Mouse (Mus musculus): ENCODE results near the gene Surf1. TPM values are rescaled to one million over a fixed set of nuclear protein-coding genes. Genes with fewer than 3 reads are reported as not detected.

Gene Surf1
- total RNA-seq, 2 experiments from 2014 or later, result 81.5 to 83.5 TPM

DNA sequence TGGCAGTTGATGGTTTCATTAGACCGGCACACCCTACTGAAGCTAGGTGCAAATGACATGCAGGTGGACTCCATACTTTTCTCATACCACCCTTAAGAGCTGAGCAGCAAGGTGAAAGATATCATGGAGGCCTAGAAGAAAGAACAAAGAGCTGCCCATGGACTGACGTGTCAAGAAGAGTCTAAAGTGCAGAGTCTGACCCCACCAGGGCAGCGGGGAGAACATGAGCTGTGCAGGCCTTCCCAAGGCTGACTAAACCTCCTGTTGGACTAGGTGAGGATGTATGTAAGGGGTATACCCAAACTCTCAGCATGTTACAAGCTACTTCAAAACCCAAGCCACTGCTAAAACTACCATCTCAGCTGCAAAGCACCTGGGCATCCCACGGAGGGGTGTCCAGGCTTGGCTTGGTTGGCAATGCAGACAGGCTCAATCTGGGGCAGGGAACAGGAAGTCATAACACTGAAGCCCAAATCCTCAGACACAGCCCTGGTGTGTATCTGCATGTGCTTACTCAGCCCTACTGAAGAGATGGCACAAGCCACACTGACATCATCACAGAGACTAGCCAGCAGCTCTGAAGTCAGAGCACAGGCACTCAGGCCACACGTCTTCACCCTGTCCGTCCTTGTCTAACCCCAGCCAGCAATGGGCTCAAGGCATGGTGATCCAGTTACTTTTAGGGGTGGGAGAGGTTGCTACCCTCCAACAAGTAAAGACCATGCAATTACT, 11.6 kb upstream of the Surf1 start:
- DNase-seq (ENCODE audit: low spot score in 2 of 2), result no peak

DNA sequence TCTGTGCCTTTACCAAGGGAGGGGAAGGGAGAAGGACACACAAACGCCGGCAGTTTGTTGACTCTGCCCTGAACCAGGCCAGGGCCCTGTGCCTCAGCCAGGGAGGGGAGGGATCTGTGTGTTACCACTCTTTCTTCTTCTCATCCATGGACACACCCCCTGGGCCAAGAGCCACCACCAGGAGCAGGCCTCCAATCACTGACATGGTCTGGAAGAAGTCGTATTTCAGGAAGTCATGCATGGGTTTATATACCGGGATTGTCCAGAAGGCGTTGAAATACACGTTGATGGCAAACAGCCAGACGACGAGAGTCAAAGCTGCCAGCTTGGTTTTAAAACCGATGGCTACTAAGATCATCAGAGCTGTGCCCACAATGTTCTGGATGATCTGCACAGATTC, 5.5 kb upstream of the Surf1 start:
- DNase-seq (ENCODE audit: low spot score in 2 of 2), result no peak

DNA sequence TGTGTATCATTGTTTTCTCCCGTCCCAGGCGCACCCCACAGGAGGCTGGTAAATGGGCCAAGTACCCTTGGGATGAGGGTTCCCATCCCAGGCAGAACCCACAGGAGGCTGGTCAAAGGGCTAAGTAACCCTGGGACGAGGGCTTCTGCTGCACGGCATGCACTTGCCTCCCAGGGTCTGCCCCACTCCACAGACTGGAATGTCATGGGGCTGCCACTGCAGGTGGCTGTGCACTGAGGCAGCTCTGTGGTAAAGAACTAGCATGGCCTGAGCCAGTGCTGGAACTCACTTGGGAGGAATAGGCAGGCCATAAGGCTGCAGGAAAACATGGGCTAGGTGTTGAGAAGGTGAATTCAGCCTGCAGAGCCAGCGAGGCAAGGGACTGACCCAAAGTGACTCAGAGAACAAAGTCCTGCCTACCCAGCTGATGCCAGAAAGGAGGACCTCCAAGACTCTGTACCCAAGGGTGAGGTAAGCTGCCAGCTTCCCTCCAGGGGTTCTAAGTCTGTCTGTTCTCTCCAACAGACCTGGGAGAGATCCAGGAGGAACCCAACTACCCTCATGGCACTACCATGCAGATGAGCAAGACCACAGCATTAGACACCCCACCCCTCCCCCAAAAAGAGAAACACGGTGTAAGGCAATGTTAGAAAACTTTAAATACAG, 4.0 kb upstream of the Surf1 start:
- DNase-seq (ENCODE audit: low spot score in 2 of 2), result no peak

DNA sequence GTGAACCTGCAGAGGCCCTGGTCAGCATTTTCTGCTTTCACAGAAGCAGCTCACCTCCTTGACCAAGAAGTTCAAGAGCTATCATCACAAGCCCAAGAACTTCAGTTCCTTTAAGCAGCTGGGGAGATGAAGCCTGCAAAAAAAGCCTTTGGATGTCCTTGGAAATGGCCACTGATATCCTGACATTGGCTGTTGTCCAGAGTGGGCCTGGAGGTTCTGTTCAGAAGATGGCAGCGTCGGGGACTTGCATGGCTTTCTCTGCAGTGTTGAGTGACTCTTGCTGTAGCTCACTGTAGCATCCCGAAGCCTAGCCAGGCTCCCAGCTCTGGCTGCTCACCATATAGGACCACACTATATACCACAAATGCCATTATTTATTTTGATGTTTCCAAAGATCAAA, 3.4 kb upstream of the Surf1 start:
- no peak for DNase-seq (ENCODE audit: low spot score in 2 of 2)

DNA sequence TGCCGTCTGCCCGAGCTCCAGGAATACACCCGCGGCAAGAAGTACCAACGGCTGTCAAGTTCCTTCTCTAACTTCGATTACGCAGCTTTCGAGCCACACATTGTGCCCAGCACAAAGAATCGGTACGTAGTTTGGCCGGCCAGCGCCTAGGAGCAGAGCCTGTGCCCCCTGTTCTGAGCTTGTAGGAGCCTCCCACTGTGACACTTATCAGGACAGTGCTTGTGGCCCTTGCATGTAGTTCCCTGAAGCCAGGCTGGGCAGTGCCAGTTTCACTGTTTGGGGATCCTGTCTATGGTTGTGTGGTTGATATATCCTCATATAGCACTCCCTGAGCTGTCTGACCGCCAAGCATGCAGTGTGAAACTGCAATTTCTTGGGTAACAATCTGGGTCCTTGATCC, 408 bp upstream of the Surf1 start:
- peak in 1 of 2 experiments; percentile 22 for DNase-seq (ENCODE audit: low spot score in 2 of 2)

DNA sequence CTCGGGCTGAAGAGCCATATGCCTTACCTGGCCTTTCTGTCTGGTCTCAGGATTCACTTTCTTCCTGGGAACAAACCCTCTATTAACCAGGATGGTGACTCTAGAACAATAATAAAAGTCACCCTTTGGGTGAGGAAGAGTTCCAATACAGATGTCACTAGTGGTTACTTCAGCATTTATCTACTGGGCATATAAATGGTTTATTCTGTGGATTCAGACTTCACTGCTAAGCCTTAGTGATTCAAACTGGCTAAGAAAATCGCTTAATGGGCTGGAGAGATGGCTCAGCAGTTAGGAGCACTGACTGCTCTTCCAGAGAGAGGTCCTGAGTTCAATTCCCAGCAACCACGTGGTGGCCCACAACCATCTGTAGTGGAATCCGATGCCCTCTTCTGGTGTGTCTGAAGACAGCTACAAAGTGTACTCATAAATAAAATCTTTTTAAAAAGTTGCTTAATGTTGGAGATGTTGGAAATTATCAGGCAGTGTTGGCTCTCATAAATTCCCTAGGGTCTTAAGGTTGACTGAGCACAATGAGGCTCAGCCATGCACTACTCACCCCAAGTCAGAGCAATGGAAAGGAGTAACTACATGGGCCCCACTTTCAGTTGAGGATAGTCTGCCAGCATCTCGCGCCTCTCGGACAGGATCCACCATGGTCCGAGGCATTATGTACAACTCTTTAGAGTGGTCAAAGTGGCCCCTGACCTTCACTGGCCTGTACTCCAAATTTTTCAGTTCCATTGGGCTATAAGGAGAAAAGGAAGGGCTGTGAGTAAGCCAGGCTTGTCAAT, 2.0 kb downstream of the Surf1 start:
- DNase-seq (ENCODE audit: low spot score in 2 of 2), result no peak

DNA sequence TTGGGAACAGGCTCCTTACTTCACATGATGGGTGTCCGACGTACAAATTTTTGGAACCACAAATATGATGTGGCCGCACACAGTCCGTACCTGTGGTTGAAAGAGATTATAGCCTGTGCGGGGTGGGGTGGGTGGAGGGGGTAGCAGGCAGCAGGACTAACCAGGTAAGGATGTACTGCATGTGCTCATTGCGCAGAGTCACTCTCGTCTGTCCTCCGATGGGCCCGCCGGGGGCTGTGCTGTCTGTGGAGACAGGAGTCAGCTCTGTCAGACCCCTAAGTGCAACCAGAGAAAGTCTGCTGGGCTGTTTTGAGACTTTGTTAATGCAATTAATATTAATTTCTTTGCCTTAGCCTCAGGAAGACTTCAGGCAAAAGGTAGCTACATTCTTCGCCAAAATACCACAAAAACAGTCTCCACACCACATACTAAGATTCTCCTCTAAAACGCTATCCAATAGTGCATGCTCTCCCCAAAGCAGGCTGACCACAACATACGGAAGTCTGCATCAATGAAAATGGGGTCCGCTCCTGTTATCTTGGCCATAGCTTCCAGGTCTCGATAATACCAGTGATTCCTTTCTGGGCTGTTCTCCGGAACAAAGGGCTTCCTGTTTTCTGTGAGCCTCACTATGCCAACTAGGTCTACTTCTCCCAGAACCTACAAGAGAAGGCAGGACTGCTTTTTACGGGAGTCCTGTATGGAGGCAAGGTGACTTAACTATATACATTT, 2.7 kb downstream of the Surf1 start:
- no peak for DNase-seq (ENCODE audit: low spot score in 2 of 2)

DNA sequence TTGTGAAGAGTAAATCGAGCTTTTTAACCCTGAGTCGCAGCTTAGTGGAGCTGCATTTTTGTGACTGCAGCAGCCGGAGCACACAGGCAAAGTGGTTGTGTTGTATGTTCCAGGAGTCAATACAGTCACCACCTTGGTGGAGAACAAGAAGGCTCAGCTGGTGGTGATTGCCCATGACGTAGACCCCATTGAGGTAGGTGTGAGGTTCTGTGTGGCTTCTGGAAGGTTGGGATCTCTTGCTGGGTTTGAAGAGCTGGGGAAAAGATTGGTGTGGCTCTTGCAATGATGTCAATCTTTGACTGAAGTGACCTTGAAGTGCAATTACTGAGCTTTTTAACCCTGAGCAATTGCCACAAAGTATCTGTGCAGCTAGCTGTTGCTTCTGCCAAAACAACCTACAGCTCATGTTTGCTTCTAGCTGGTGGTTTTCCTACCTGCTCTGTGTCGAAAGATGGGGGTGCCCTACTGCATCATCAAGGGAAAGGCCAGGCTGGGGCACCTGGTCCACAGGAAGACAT, 4.0 kb downstream of the Surf1 start:
- DNase-seq (ENCODE audit: low spot score in 2 of 2), result no peak

DNA sequence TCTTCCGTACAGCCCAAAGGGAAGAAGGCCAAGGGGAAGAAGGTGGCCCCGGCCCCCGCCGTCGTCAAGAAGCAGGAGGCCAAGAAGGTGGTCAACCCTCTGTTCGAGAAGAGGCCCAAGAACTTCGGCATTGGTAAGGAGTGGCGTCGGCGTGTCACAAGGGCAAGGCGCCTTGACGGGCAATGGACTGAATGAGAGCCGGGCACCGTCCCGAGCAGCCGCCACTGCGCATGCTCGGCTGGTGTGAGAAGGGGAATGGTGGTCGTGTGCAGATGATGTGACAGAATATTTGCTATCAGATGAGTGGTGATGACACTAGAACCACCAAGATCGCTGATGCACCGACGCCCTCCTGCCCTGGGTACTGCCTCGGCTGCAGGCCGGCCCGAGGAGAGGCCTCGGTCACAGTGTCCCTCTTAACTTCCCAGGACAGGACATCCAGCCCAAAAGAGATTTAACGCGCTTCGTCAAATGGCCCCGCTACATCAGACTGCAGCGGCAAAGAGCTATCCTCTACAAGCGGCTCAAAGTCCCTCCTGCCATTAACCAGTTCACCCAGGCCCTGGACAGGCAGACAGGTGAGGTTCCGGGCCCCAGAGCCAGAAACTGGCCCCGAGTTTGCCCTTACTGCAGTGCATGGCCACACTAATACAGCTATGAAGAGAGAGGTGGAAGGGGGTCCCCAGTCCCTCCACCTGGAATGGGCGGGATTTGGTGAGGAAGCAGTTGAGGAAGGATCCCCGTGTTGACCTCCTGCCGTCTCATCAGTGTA, 5.2 kb downstream of the Surf1 start:
- peak; percentile 73 to 81 for DNase-seq (ENCODE audit: low spot score in 2 of 2)

DNA sequence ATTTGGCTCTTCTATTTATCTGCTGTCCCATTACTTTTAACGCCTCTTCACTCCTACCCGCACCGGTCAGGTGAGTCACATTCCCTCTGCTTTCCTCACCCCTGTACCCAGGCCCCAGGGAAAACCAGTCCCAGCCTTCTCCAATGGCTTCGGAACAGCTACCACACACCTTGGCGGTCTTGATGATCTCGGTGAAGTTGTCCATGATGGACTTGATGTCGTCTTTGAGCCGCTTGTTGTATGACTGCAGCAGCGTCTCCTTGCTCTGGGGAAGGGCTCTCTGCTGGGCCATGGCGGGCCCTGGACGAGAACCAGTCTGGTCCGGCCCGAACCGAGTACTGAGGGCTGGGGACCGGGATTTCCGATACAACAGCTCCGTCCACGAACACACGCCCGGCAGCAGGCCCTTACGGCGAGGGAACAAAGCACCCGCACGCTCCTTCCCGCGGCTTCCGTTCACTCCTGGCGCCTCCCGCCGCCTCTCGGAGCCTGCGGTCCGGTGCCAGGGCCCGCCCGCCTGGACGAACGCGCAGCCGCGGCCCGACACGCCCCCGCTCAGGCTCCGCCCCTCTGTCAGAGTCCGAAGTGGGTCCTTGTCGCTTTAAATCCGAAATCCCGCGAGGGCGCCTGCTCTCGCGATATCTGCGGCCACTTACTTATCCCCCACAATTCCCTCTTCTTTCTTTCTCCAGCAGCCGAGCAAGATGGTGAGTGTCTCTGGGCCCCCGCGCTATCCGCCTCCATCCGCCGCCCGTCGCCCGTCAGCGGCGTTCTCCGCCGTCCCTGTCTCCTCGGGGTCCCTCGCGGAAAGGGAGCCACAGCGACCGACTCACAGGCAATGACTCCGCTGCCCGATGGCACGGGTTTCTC, 6.0 kb downstream of the Surf1 start, which contains the start of the genes Med22 and Rpl7a:
Gene Med22, minus strand, starts transcription at position 554 of the 870 bp plus-strand sequence.
Gene Rpl7a, plus strand, starts transcription at position 641 of the 870 bp plus-strand sequence.
- DNase-seq (ENCODE audit: low spot score in 2 of 2), result peak; percentile 100

DNA sequence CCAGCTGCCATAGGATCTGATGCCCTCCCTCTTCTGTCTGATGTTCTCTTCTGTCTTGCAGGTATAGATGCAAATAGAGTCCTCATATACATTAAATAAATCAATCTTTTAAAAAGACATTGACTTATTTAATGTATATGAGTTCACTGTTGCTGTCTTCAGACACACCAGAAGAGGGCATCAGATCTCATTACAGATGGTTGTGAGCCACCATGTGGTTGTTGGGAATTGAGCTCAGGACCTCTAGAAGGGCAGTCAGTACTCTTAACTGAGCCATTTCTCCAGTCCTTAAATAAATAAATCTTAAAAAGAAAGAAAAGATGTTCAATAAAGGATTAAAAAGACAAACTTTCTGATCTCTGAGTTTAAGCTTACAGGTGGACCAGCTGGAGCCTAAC, 6.9 kb downstream of the Surf1 start:
- no peak for DNase-seq (ENCODE audit: low spot score in 2 of 2)

DNA sequence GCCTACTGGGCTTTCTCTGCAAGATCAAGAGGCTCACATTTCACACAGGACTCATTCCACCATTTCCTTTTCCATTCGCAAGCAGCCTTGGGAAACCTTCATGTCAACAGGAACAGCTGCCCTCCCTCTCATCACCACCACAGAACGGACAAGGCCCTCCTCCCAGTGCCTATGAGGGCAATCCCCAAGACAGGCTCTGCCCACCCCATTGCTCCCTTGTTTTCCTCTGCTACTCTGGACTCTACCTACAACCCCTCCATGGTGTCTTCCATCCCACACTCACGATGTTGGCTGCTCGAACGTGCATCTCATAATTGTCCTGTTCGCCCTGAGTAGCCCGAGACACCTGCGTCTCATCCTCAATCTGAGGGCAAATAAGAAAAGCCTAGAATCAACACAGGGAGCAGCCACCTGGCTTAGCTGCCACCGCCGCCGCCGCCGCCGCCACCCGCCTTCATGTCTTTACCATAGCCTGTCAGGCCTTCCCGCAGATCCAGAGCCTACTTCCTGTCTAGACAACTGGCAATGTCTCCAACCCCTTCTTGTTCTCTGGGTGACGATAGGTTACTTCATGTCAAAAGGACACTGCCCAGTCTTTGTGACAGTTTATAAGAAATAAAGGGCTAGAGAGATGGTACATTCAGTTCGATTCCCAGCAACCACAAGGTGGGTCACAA, 7.5 kb downstream of the Surf1 start:
- no peak for DNase-seq (ENCODE audit: low spot score in 2 of 2)

DNA sequence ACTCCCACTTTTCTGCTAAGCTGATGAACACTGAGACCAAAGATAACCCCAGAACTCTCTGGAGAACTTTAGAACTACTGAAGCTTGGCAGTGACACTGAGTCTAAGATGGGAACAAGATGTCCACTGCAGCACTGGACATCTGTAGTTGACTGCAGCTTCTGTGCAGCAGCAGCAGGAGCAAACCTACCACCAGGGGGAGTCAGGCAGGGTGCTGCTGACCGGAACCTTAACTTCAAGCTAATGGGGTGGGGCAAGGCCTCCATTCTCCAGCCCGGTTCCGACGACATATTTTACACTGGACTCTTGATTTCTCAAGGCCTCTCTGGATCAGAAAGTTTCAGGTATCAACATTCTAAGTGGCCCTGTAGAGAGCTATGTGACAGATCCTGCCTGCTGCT, 9.2 kb downstream of the Surf1 start:
- no peak for DNase-seq (ENCODE audit: low spot score in 2 of 2)

DNA sequence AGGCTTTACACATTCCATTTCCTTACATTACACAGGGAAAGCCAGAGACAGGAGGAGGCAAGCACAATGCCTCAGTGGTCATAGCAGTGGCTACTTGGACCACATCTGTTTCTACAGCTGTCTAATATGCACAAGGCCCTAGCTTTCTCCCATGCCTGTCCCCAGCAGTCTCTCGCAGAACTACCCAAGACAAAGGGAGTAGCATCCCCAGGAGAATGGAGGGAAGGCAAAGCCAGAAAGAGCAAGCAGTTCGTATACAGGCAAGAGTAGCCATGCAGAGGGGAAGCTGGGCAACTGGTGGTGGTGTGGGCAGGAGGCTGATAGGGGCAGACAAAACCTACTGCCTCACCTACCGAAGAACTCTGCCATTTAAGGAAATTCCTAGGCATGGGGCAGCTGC, 9.9 kb downstream of the Surf1 start:
- DNase-seq (ENCODE audit: low spot score in 2 of 2), result no peak

DNA sequence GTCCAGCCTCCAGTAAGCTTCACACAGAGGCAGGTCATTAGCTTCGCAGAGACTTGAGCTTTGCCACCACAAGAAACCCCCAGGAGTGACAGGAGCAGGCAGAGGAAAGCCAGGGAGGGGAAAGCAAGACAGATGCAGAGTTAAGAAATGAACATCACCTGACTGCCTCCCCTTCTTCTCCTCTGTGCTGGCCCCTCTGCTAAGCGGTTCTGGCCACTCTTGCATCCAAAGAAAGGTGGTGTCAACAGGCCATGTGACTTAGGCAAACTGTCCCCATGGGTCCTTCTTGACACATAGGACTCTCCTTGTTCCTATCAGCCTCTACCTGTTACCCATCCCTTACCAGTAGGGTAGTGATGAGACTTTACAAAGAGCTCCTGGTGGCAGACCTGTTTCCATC, 10.4 kb downstream of the Surf1 start:
- no peak for DNase-seq (ENCODE audit: low spot score in 2 of 2)

DNA sequence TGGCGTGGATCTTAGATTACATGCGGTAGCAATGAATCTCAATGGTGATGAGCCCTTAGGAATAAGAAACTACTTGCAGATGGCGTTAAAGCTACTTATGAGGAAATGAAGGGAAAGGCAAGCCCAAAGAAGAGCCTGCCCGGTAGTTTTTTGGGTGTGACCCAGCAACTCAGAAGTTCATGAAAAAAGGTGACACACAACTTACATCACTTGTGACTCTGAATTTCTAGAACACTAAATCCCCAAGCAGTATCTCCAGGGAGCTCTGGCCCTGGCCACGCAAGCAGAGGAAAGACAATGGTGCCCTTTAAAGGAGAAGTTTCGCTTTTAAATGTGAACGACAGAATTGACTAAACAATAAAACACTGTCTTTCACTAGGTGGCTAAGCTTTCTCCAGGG, 13.0 kb downstream of the Surf1 start:
- DNase-seq (ENCODE audit: low spot score in 2 of 2), result no peak

DNA sequence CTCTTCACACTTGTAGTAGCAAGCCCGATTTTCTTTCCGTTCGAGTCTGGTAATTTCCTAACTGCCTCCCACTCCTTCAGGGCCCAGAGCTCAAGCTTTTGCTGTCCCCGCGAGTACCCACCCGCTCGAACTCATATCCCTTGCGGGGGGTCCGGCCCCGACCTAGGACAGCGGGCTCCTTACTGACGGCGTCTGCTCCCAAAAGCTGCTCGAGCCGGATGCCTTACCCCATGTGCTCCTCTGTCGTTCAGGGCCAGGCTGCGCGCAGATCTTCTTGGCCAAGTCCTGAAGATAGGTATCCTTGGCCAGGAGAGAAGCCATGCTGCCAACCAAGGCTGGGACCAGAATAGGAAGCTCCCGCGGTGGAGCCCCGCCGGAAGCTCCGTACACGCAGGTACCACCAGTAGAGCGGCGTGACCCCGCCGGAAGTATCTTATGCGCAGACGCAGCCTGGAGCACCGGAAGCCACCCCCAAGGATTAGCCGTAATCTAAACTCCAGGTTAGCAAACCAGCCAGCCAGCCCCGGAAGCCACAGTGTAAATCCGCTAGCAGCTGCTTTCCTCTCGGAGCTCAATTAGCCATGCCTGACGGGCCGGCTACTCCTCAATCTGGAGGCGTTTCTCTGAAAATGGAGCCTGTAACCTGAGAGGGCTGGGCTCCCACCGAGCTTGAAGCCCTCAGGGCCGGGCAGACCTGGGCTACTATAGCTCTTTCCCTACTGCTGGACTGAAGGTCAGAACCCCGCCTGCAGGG, 13.7 kb downstream of the Surf1 start, which contains the start of gene Surf6:
Gene Surf6, minus strand, starts transcription at position 413 of the 754 bp plus-strand sequence.
- peak; percentile 88 to 90 for DNase-seq (ENCODE audit: low spot score in 2 of 2)

DNA sequence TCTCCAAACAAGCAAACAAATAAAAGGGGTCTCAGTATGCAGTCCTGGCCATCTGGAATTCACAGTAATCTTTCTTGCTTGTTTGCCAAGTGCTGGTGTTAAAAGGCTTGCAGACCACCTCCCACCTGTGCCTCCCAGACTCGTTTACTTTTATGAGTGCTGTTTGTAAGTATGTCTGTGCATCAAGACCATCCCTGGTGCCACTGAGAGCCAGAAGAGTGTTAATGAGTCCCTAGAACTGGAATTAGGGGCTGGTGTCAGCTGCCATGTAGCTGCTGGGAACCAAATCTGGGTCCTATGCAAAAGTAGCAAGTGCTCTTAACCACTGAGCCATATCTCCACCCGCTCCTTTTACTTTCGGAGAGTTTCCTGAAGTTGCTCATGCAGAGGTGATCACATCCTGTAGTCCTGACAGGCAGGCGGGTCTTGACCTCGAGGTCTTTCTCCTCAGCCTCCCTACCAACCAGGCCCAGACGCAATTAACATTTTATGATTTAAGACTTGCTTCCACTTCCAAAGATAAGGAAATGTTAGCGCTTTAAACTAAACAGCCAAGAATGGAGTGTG, 14.4 kb downstream of the Surf1 start:
- no peak for DNase-seq (ENCODE audit: low spot score in 2 of 2)

Data from layer of hippocampus, postnatal 10 days (tissue).